Mouse (Mus musculus) heart, embryonic 14.5 days (tissue): Measurements from ENCODE around the gene Zdhhc22. TPM values are rescaled to one million over a fixed set of nuclear protein-coding genes. Genes with fewer than 3 reads are reported as not detected.
A peak's percentile ranks its signal among the peaks of the same experiment; 100 is the strongest.

Experiments
- ATAC-seq: fragments of 200-750 bp; cut with Nextera tagmentation; 2 replicates; pipeline ENCODE4 v1.8.0; 2017; ENCODE audit warnings: low read depth, moderate TSS enrichment; ENCODE audit not compliant: insufficient number of reproducible peaks, insufficient read depth, low FRiP score
- H3K27ac ChIP-seq, 2 experiments: fragments of 200-500 bp in 1 of 2; fragments of 300-500 bp in 1 of 2; sonication (generic) in 1 of 2; replicated peaks in 1 of 2; 2 replicates each; pipeline ENCODE4 v1.5.1; 2012 to 2014; ENCODE audit warnings: low read depth in 2 of 2, low read length in 2 of 2, control low read depth in 1 of 2, mild to moderate bottlenecking in 1 of 2, mixed read lengths in 1 of 2; ENCODE audit not compliant: control insufficient read depth in 1 of 2, insufficient read depth in 1 of 2
- H3K27me3 ChIP-seq: fragments of 300-500 bp; sonication (generic); 2 replicates; pipeline ENCODE4 v1.6.1; 2014; ENCODE audit warnings: mild to moderate bottlenecking, low read length, control low read depth; ENCODE audit not compliant: control insufficient read depth, insufficient read depth
- H3K36me3 ChIP-seq: fragments of 300-500 bp; sonication (generic); 2 replicates; pipeline ENCODE4 v1.6.1; 2014; ENCODE audit warnings: mild to moderate bottlenecking, control low read depth, low read length, mixed read lengths; ENCODE audit not compliant: control insufficient read depth, insufficient read depth
- H3K4me1 ChIP-seq, 2 experiments: fragments of 200-500 bp in 1 of 2; fragments of 300-500 bp in 1 of 2; sonication (generic) in 1 of 2; 2 replicates each; pipeline ENCODE4 v1.6.1; 2012 to 2014; ENCODE audit warnings: low read length in 2 of 2, control low read depth in 1 of 2, mixed read lengths in 1 of 2; ENCODE audit not compliant: control insufficient read depth in 2 of 2, insufficient read depth in 2 of 2
- H3K4me2 ChIP-seq: fragments of 300-500 bp; sonication (generic); 2 replicates; pipeline ENCODE4 v1.6.1; 2014; ENCODE audit warnings: mild to moderate bottlenecking, low read length
- H3K4me3 ChIP-seq, 2 experiments: fragments of 200-500 bp in 1 of 2; fragments of 300-500 bp in 1 of 2; sonication (generic) in 1 of 2; 2 replicates each; pipeline ENCODE4 v1.5.1; 2012 to 2014; ENCODE audit warnings: low read length in 2 of 2, mild to moderate bottlenecking in 2 of 2, control low read depth in 1 of 2, low read depth in 1 of 2, moderate library complexity in 1 of 2; ENCODE audit not compliant: control insufficient read depth in 1 of 2, insufficient read depth in 1 of 2
- H3K9ac ChIP-seq: fragments of 300-500 bp; sonication (generic); 2 replicates; pipeline ENCODE4 v1.6.1; 2014; ENCODE audit warnings: mild to moderate bottlenecking, low read length
- H3K9me3 ChIP-seq: fragments of 300-500 bp; sonication (generic); 2 replicates; pipeline ENCODE4 v1.6.1; 2016; ENCODE audit warnings: low read length, control low read depth; ENCODE audit not compliant: control insufficient read depth
- WGBS: fragments of 180-500 bp; shearing (Covaris S2); extraction: QIAGEN DNeasy Blood & Tissue Kit; methylation state at CpG from one replicate; pipeline ENCODE4 v1.1.7; 2014; 5-methylcytosine and 5-hydroxymethylcytosine counted together
- polyA plus RNA-seq: library from polyadenylated mRNA; unstranded; fragments of >200 nt; fragmentation: Nextera tagmentation; extraction: Ambion mirVana; gene quantifications from 2 replicates; pipeline ENCODE4 v1.2.1, GENCODE M21; 2014

Zdhhc22 gene
- 0.09 TPM in 2 replicates for polyA plus RNA-seq

- Histone ChIP-seq H3K27me3 (peaks cover 83% of the 10 kb centered on the region), H3K4me3 (peak within 1 kb of the TSS in 1 of 2 experiments; percentile 19; a peak in 2 of 4 replicates), H3K27ac (no peak within 1 kb of the TSS), H3K9ac (no peak within 1 kb of the TSS), H3K4me1 (peaks cover 0 to 9% of the 10 kb centered on the region in 2 experiments; a peak in 3 of 4 replicates), H3K9me3 (no peaks in the 10 kb centered on the region), H3K4me2 (peak within 1 kb of the TSS; percentile 52), H3K36me3 (no peaks in the 10 kb centered on the region)
- WGBS: 1% methylated on average over 51 of the region's 68 CpGs
- 0 out of 2 replicates have a peak, but pooled peaks have one; percentile 24 for ATAC-seq
Observed at GRCm38 (mm10) chr12:86989890-86990754, at the start of gene Zdhhc22. Zdhhc22 (minus strand) TSS chr12:86990430.

GRCm38 (mm10) chr12:87036631-87037030 lies 46.4 kb upstream of the Zdhhc22 start:
- no peaks in the 10 kb centered on the region for H3K9me3 ChIP-seq
- ATAC-seq: no peak
- no peaks in the 10 kb centered on the region for H3K27me3 ChIP-seq
- H3K27ac ChIP-seq: no peak overlapping the region
- no peaks in the 10 kb centered on the region for H3K4me1 ChIP-seq
- H3K36me3 ChIP-seq: no peaks in the 10 kb centered on the region
- WGBS: 84% methylated on average over 7 of the region's 7 CpGs
- H3K4me2 ChIP-seq: no peak overlapping the region
- H3K9ac ChIP-seq: no peak overlapping the region
- H3K4me3 ChIP-seq: no peak overlapping the region

- no peak overlapping the region for H3K27ac ChIP-seq
- H3K36me3 ChIP-seq: no peaks in the 10 kb centered on the region
- H3K9me3 ChIP-seq: no peaks in the 10 kb centered on the region
- H3K4me1 ChIP-seq: peaks cover 9% of the 10 kb centered on the region in 2 experiments
- 42% methylated on average over 5 of the region's 5 CpGs for WGBS
- no peak for ATAC-seq
- H3K4me2 ChIP-seq: no peak overlapping the region
- H3K27me3 ChIP-seq: peaks cover 24% of the 10 kb centered on the region
- H3K4me3 ChIP-seq: no peak overlapping the region
- no peak overlapping the region for H3K9ac ChIP-seq
Observed at GRCm38 (mm10) chr12:87031163-87031763, 41.0 kb upstream of the Zdhhc22 start.

- H3K27me3 ChIP-seq: peaks cover 37% of the 10 kb centered on the region
- H3K4me3 ChIP-seq: no peak overlapping the region
- peaks cover 9 to 11% of the 10 kb centered on the region in 2 experiments for H3K4me1 ChIP-seq
- 43% methylated on average over 5 of the region's 5 CpGs for WGBS
- no peak overlapping the region for H3K27ac ChIP-seq
- H3K36me3 ChIP-seq: no peaks in the 10 kb centered on the region
- ATAC-seq: no peak
- no peak overlapping the region for H3K4me2 ChIP-seq
- H3K9ac ChIP-seq: no peak overlapping the region
- no peaks in the 10 kb centered on the region for H3K9me3 ChIP-seq
Observed at GRCm38 (mm10) chr12:87029251-87029976, 39.2 kb upstream of the Zdhhc22 start.

GRCm38 (mm10) chr12:87028068-87028467 lies 37.8 kb upstream of the Zdhhc22 start:
- Histone ChIP-seq H3K4me3 (no peak overlapping the region), H3K36me3 (no peaks in the 10 kb centered on the region), H3K9ac (no peak overlapping the region), H3K27ac (no peak overlapping the region), H3K4me2 (no peak overlapping the region), H3K27me3 (peaks cover 37% of the 10 kb centered on the region), H3K9me3 (no peaks in the 10 kb centered on the region), H3K4me1 (peaks cover 9 to 11% of the 10 kb centered on the region in 2 experiments)
- 59% methylated on average over 2 of the region's 2 CpGs for WGBS
- no peak for ATAC-seq

- H3K4me1 ChIP-seq: peaks cover 9 to 11% of the 10 kb centered on the region in 2 experiments
- WGBS: 41% methylated on average over 5 of the region's 5 CpGs
Observed at GRCm38 (mm10) chr12:87027391-87027790, 37.2 kb upstream of the Zdhhc22 start.

GRCm38 (mm10) chr12:87026871-87027240 lies 36.6 kb upstream of the Zdhhc22 start:
- Histone ChIP-seq H3K4me1 (peaks cover 9 to 11% of the 10 kb centered on the region in 2 experiments), H3K9ac (no peak overlapping the region), H3K4me3 (no peak overlapping the region), H3K27me3 (peaks cover 37% of the 10 kb centered on the region), H3K4me2 (peak overlapping the region; percentile 47; the same call in 1 of the 2 replicates), H3K36me3 (no peaks in the 10 kb centered on the region), H3K9me3 (no peaks in the 10 kb centered on the region), H3K27ac (no peak overlapping the region)
- ATAC-seq: no peak
- WGBS: 11% methylated on average over 8 of the region's 8 CpGs

More at GRCm38 (mm10) chr12:87027391-87027790, 37.2 kb upstream of the Zdhhc22 start:
- no peak for ATAC-seq
- H3K27me3 ChIP-seq: peaks cover 37% of the 10 kb centered on the region
- no peak overlapping the region for H3K27ac ChIP-seq
- no peaks in the 10 kb centered on the region for H3K36me3 ChIP-seq
- H3K4me2 ChIP-seq: no peak overlapping the region
- no peak overlapping the region for H3K9ac ChIP-seq
- H3K4me3 ChIP-seq: no peak overlapping the region
- no peaks in the 10 kb centered on the region for H3K9me3 ChIP-seq
